In genomic region chr2:122617792-122618191, GRCm38 (mm10) we compare ENCODE assay signal across 28 mouse cellular contexts. TPM values are rescaled to one million over a fixed set of nuclear protein-coding genes. Genes with fewer than 3 reads are reported as not detected.
DNase-seq lines count a peak whose midpoint lies in the region; ATAC-seq and TF ChIP-seq lines count a peak whose summit lies in the region.
"Had no signal": no experiment of that assay in that cellular context is flagged by ENCODE, and none has a peak within 500 bp of the region (broad histone marks: within the 10 kb centered on the region; RNA-seq: fewer than 3 reads in every experiment).

No protein-coding gene starts in this region.

- H3K4me1 ChIP-seq in midbrain, embryonic 11.5 days (ENCODE audit: control insufficient read depth, insufficient read depth, low read length), result peaks cover 6% of the 10 kb centered on the region; the same call in 1 of the 2 replicates
- H3K4me1 ChIP-seq in midbrain, embryonic 14.5 days (ENCODE audit: control insufficient read depth, insufficient read depth, low read length), result 0 out of 2 replicates have a peak, but pooled peaks cover 3% of the 10 kb centered on the region
- H3K4me1 ChIP-seq in olfactory bulb, adult 2 months (ENCODE audit: control insufficient read depth, insufficient read depth, low read length), result peaks cover 2% of the 10 kb centered on the region; the same call in 1 of the 2 replicates
- no peaks in the 10 kb centered on the region for H3K4me1 ChIP-seq in kidney, embryonic 14.5 days (ENCODE audit: control insufficient read depth, insufficient read depth, low read length)
- H3K4me1 ChIP-seq: heart, embryonic 15.5 days; hindbrain, embryonic 12.5 days had no signal

- TF ChIP-seq POLR2A in olfactory bulb, adult 2 months (IDR thresholded peaks at IDR 0.05; ENCODE audit: insufficient read depth, low read depth, low read length), result no peak

- H3K9me3 ChIP-seq in midbrain, embryonic 11.5 days (ENCODE audit: control insufficient read depth, low read length), result no peaks in the 10 kb centered on the region
- no peaks in the 10 kb centered on the region for H3K9me3 ChIP-seq in midbrain, embryonic 14.5 days (ENCODE audit: control insufficient read depth, low read length)
- no peaks in the 10 kb centered on the region for H3K9me3 ChIP-seq in kidney, embryonic 14.5 days (ENCODE audit: control insufficient read depth, low read length)
- H3K9me3 ChIP-seq: heart, embryonic 12.5 days; heart, embryonic 15.5 days; hindbrain, embryonic 12.5 days had no signal

- TF ChIP-seq CTCF in layer of hippocampus, adult 2 months (conservative IDR thresholded peaks at IDR 0.05), result no peak
- no peak for TF ChIP-seq CTCF in olfactory bulb, adult 2 months (IDR thresholded peaks at IDR 0.05; ENCODE audit: insufficient read depth, low read depth, low read length)

- no peak for ATAC-seq in midbrain, embryonic 11.5 days (ENCODE audit: low FRiP score)
- no peak for ATAC-seq in midbrain, embryonic 14.5 days (ENCODE audit: low FRiP score, low TSS enrichment)
- no peak for ATAC-seq in kidney, embryonic 14.5 days (ENCODE audit: low FRiP score, low TSS enrichment)
- ATAC-seq: activated CD4-positive, CD25-positive, alpha-beta regulatory T cell, adult 4 months; forebrain, embryonic 14.5 days; forebrain, postnatal 0 days had no signal

- peak overlapping the region; percentile 67 for H3K27ac ChIP-seq in layer of hippocampus, adult 2 months
- no peak overlapping the region for H3K27ac ChIP-seq in midbrain, embryonic 11.5 days (ENCODE audit: low read depth, low read length)
- H3K27ac ChIP-seq in midbrain, embryonic 14.5 days (replicated peaks; ENCODE audit: low read depth, low read length), result no peak overlapping the region
- peak overlapping the region; percentile 1; the same call in 1 of the 2 replicates for H3K27ac ChIP-seq in olfactory bulb, adult 2 months (ENCODE audit: insufficient read depth, low read depth, low read length)
- H3K27ac ChIP-seq in kidney, embryonic 14.5 days (ENCODE audit: low read depth, low read length), result no peak overlapping the region
- H3K27ac ChIP-seq: gastrocnemius, adult 2 months; heart, embryonic 15.5 days; hindbrain, embryonic 12.5 days had no signal

- H3K4me2 ChIP-seq in midbrain, embryonic 11.5 days, result no peak overlapping the region
- H3K4me2 ChIP-seq in midbrain, embryonic 14.5 days (ENCODE audit: low read length), result no peak overlapping the region
- no peak overlapping the region for H3K4me2 ChIP-seq in kidney, embryonic 14.5 days (replicated peaks; ENCODE audit: low read depth, low read length)
- H3K4me2 ChIP-seq: heart, embryonic 12.5 days; heart, embryonic 15.5 days; hindbrain, embryonic 12.5 days had no signal

- 78% methylated on average over 6 of the region's 6 CpGs for WGBS in midbrain, embryonic 11.5 days
- WGBS in midbrain, embryonic 14.5 days, result 79% methylated on average over 6 of the region's 6 CpGs
- whole genome bisulfite sequencing in olfactory bulb, adult 2 months, result 78% methylated on average over 6 of the region's 6 CpGs
- WGBS in kidney, embryonic 14.5 days, result 83% methylated on average over 6 of the region's 6 CpGs

- no peak overlapping the region for H3K4me3 ChIP-seq in layer of hippocampus, adult 2 months
- no peak overlapping the region for H3K4me3 ChIP-seq in midbrain, embryonic 11.5 days (ENCODE audit: low read depth, low read length)
- H3K4me3 ChIP-seq in midbrain, embryonic 14.5 days (replicated peaks; ENCODE audit: low read depth, low read length), result no peak overlapping the region
- no peak overlapping the region for H3K4me3 ChIP-seq in olfactory bulb, adult 2 months (ENCODE audit: insufficient read depth, low read depth, low read length)
- H3K4me3 ChIP-seq in kidney, embryonic 14.5 days (ENCODE audit: low read length), result no peak overlapping the region
- H3K4me3 ChIP-seq: gastrocnemius, adult 2 months; heart, embryonic 12.5 days; heart, embryonic 15.5 days; hindbrain, embryonic 12.5 days had no signal

- H3K27me3 ChIP-seq in midbrain, embryonic 11.5 days (ENCODE audit: control insufficient read depth, insufficient read depth, low read length), result no peaks in the 10 kb centered on the region
- H3K27me3 ChIP-seq in midbrain, embryonic 14.5 days (ENCODE audit: control insufficient read depth, insufficient read depth, low read length), result no peaks in the 10 kb centered on the region
- H3K27me3 ChIP-seq in kidney, embryonic 14.5 days (ENCODE audit: control insufficient read depth, insufficient read depth, low read length), result no peaks in the 10 kb centered on the region
- H3K27me3 ChIP-seq: heart, embryonic 12.5 days; heart, embryonic 15.5 days; hindbrain, embryonic 12.5 days had no signal

- DNase-seq in heart, adult 11 months, result peak; percentile 62
- DNase-seq in heart, postnatal 4 days, result no peak
- no peak for DNase-seq in layer of hippocampus, adult 2 months (ENCODE audit: low spot score in 2 of 2)
- no peak for DNase-seq in layer of hippocampus, adult 9-10 months (ENCODE audit: low spot score)
- peak; percentile 88 for DNase-seq in midbrain, embryonic 11.5 days (ENCODE audit: low spot score, missing footprints)
- no peak for DNase-seq in midbrain, embryonic 14.5 days
- DNase-seq: adrenal gland, adult 8-10 months; adrenal gland, postnatal 25 days; cerebellum, adult 11-12 months; cerebellum, adult 8-10 months; cerebellum, postnatal 10 days; cerebellum, postnatal 36 days; forebrain, postnatal 0 days; gastrocnemius, adult 2 months; gastrocnemius, postnatal 14 days; heart, adult 18-20 months; heart, postnatal 10 days; heart, postnatal 36 days had no signal

- no peak overlapping the region for H3K9ac ChIP-seq in midbrain, embryonic 11.5 days (ENCODE audit: low read length)
- no peak overlapping the region for H3K9ac ChIP-seq in midbrain, embryonic 14.5 days (replicated peaks; ENCODE audit: low read length)
- no peak overlapping the region for H3K9ac ChIP-seq in kidney, embryonic 14.5 days (ENCODE audit: low read depth, low read length)
- H3K9ac ChIP-seq: forebrain, postnatal 0 days; heart, embryonic 12.5 days; heart, embryonic 15.5 days; hindbrain, embryonic 12.5 days had no signal

- no peaks in the 10 kb centered on the region for H3K36me3 ChIP-seq in midbrain, embryonic 11.5 days (ENCODE audit: control insufficient read depth, insufficient read depth, low read length)
- H3K36me3 ChIP-seq in midbrain, embryonic 14.5 days (ENCODE audit: control insufficient read depth, insufficient read depth, low read length), result no peaks in the 10 kb centered on the region
- no peaks in the 10 kb centered on the region for H3K36me3 ChIP-seq in kidney, embryonic 14.5 days (ENCODE audit: control insufficient read depth, insufficient read depth, low read length)
- H3K36me3 ChIP-seq: heart, embryonic 12.5 days; heart, embryonic 15.5 days; hindbrain, embryonic 12.5 days had no signal

RNA-seq across cellular contexts. Expression of gene Gatm, which starts 6.7 kb away (rescaled TPM):
- total RNA-seq in heart, postnatal 4 days (2021), result 10 to 100 TPM in 1 of 2 experiments, 1 to 10 TPM in 1; 9.1 to 10.5 TPM
- 10 to 100 TPM; 64.9 to 72.1 TPM for total RNA-seq in layer of hippocampus, adult 2 months (2021)
- 25.4 and 28.3 TPM in 2 replicates for polyA plus RNA-seq in midbrain, embryonic 11.5 days (2014; fragmentation: Nextera tagmentation; extraction: Ambion mirVana)
- polyA plus RNA-seq in midbrain, embryonic 14.5 days (2014; fragmentation: Nextera tagmentation; extraction: Ambion mirVana), result 27.8 and 39.6 TPM in 2 replicates
- polyA plus RNA-seq in olfactory bulb, adult 2 months (2012; ENCODE audit: insufficient read depth, insufficient read length, low replicate concordance, missing spikeins), result not detected in 2 replicates
- polyA plus RNA-seq in kidney, embryonic 14.5 days (2014; fragmentation: Nextera tagmentation; extraction: Ambion mirVana), result 10.0 and 14.5 TPM in 2 replicates

RNA-seq across cellular contexts. Expression of gene AA467197, which starts 19.0 kb away (rescaled TPM):
- under 1 TPM in 1 of 2 experiments, not detected in 1; 0.36 TPM for total RNA-seq in heart, postnatal 4 days (2021)
- total RNA-seq in layer of hippocampus, adult 2 months (2021), result 1 to 10 TPM in 1 of 2 experiments, not detected in 1; 1.1 TPM
- polyA plus RNA-seq in midbrain, embryonic 11.5 days (2014; fragmentation: Nextera tagmentation; extraction: Ambion mirVana), result 0.25 and 0.44 TPM in 2 replicates
- 0.32 and 0.76 TPM in 2 replicates for polyA plus RNA-seq in midbrain, embryonic 14.5 days (2014; fragmentation: Nextera tagmentation; extraction: Ambion mirVana)
- not detected in 2 replicates for polyA plus RNA-seq in olfactory bulb, adult 2 months (2012; ENCODE audit: insufficient read depth, insufficient read length, low replicate concordance, missing spikeins)
- not detected in 2 replicates for polyA plus RNA-seq in kidney, embryonic 14.5 days (2014; fragmentation: Nextera tagmentation; extraction: Ambion mirVana)
- total RNA-seq: gastrocnemius, postnatal 14 days; gastrocnemius, postnatal 4 days had no signal
- polyA plus RNA-seq: brain, embryonic 14.5 days; embryonic facial prominence, embryonic 11.5 days; forebrain, postnatal 0 days; heart, embryonic 12.5 days had no signal

Comparison
In these comparisons a context has a peak if more than half of its experiments do, and no peak if none do; other contexts are left out.
1. DNase-seq: peak in heart, adult 11 months (single experiment) and midbrain, embryonic 11.5 days (single experiment); none in heart, postnatal 4 days (single experiment), layer of hippocampus, adult 2 months (0 of 2), layer of hippocampus, adult 9-10 months (single experiment) and midbrain, embryonic 14.5 days (single experiment).
2. H3K27ac ChIP-seq: peak in layer of hippocampus, adult 2 months (single experiment) and olfactory bulb, adult 2 months (single experiment); none in midbrain, embryonic 11.5 days (single experiment), midbrain, embryonic 14.5 days (single experiment) and kidney, embryonic 14.5 days (single experiment).
3. RNA of gene Gatm, which starts 6.7 kb away (polyA plus RNA-seq): 27.8 to 39.6 TPM in midbrain, embryonic 14.5 days, 25.4 to 28.3 TPM in midbrain, embryonic 11.5 days and 10.0 to 14.5 TPM in kidney, embryonic 14.5 days; not detected in olfactory bulb, adult 2 months; every median in the first group is over 10 times any median in the second.